Mouse (Mus musculus) E14TG2a.4 (cell line): ENCODE data around the gene Fbrsl1.

Experiments used
- CTCF ChIP-seq: conservative IDR thresholded peaks from 2 replicates; pipeline ENCODE4 v1.5.1; 2014; ENCODE audit warnings: low read length
- NANOG ChIP-seq: IDR thresholded peaks from 2 replicates; pipeline ENCODE4 v1.6.1; 2014; ENCODE audit warnings: borderline replicate concordance, low read length, mixed read lengths

DNA sequence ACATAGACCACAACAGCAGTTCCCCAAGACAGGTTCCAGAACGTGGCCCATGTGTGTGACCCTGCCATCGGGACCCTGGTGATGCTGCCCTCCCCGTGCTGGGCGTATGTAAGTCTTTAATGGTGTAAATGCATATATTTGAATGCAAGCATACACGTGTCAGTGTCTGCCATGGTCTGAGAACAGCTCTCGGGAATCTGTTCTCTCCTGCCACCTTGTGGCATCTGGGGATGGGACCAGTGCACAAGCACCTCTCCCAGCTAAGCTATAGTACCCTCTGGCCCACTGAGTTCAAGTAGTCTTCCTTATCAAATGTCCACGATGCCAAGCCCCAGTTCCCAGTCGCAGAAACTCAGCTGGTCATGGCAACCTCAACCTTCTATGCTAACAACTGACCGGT is 19.3 kb downstream of the Fbrsl1 start:
- TF ChIP-seq CTCF = peak; percentile 63
- no peak for TF ChIP-seq NANOG
